Mouse (Mus musculus): Measurements from ENCODE around the gene Msrb1.
"Not testable (repeated sequence)": the region's sequence is repeated elsewhere in the genome, so short reads cannot be mapped to it uniquely, and the experiment has no call there.

Gene Msrb1

DNA sequence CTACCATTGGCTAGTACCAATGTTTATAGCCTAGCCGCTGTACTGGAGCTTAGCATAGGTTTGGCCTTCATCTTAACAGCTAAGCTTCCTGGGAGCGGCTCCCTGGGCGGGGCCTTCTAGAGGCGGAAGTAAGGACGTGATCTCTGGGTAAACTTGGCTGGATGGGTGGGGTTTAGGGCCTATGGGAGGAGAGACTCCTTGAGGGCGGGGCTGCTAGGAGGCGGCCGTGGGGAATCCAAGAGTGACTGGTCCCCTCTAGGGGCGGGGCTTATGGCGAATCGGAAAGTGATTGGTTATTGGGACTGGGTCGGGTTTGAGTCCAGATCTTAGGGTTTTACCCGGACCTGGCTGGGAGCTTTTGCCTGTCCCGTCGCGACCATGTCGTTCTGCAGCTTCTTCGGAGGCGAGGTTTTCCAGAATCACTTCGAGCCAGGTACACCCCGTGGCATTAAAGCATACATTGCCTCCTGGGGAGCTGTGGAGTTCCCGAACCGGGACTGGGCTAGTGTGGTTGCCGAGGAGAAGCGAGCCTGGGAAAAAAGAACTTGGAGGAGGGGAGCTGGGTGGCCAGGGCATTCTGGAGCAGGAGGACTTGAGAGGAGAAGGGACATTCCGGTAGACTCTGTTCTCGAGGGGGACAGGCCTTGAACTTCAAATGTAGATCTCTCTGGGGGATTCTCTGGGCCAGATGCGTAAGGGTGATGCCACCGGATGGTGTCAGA lies at the start of gene Msrb1:
Gene Msrb1, plus strand, starts transcription at position 313 of the 722 bp plus-strand sequence.
- DNase-seq (ENCODE audit: low spot score in 2 of 2): peak; percentile 96

DNA sequence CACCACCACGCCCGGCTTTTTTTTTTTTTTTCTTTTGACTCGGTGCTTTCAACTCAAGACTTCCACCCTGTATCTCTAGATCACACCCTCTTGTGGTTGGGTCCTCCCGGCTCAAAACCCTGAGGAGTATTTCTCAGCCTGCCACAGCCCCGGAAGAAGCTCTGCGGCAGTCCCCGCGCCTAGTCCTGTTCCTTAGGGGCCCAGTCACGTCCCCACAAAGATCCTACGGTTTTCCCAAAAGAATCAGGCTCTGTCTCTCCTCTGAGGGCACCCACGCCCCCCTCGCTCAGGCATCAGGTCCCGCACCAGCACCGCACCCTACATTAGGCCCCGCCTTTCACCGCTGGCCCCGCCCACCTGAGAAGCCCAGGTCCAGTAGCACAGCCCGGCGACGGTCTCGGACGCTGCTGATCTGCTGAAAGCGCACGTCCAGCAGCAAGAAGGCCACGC lies 49.3 kb upstream of the Msrb1 start:
- peak in 1 of 2 experiments; percentile 46 for DNase-seq (ENCODE audit: low spot score in 2 of 2)

DNA sequence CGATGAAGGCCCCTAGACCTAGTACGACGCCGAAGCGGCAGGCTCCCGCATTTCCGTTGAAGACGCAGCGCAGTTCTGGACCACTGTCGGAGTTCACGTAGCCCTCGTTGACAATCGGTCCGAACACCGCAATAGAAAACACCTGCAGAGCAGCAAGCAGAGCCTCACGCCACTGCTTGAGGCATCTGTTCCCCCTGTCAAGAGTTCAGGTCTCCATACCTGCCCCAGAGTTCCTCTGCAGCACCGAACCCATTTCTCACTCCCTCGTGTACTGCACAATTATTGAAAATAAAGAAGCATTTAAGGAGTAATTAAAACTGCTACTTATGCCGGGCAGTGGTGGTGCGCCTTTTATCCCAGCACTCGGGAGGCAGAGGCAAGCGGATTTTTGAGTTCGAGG lies 48.8 kb upstream of the Msrb1 start:
- DNase-seq (ENCODE audit: low spot score in 2 of 2): no peak

DNA sequence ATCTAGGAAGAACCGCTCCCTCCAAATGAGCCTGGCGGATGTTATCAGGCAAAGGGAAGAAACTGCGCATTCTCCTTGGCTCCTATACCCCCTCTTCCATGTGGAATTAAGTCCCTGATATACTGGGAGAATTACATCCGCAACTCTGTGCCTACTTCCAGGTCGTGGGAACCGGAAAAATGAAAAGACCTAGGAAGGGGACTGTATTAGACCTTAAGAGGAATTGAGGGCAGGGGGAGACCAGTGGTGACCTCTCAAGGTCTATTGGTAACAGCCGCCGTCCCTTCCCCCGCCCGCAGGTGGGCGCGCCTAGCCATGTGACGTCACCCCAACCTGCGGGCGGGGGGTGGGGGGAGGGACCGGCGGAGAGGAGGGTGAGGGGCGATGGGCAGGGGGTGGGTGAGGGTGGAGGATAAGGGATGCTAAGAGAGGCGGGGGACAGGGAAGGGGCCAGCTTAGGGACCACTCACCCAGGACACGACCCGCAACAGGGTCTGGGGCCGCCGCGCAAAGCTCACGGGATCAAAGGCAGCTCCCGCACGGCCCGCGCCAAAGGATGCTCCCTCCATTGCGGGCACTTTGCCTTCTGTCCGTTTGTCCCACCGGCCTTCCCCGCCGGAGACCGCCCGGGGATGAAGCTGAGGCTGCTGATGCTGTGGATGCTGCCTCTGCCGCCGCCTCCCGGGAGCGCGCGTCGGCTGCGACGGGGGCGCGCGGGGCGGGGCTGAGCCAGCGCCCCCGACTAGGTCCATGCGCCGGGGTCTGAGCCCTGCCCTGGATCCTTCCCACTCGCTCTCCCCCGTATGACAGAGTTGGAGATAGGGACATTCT lies 47.0 kb upstream of the Msrb1 start, which contains the start of gene Syngr3:
Gene Syngr3, minus strand, starts transcription at position 705 of the 831 bp plus-strand sequence.
- DNase-seq (ENCODE audit: low spot score in 2 of 2): peak; percentile 67 to 69

DNA sequence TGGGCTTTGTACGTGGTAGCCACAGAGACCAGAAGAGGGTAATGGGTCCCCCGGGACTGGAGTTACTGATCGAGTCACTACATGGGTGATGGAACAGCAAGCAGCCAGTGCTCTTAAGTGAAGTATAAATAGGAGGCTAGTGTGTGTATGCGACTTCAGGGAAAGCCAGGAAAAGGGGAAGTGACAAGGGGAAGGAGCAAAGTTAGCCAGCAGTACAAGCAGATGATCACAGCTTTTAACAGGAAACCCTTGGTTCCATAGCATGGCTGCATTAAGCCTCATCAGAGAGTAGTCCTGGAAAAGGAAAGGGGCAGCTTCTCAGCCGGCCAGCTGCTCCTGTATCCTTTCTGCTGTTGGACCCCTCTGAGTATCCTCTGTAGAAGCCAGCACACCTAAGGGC lies 44.1 kb upstream of the Msrb1 start:
- DNase-seq (ENCODE audit: low spot score in 2 of 2): no peak

DNA sequence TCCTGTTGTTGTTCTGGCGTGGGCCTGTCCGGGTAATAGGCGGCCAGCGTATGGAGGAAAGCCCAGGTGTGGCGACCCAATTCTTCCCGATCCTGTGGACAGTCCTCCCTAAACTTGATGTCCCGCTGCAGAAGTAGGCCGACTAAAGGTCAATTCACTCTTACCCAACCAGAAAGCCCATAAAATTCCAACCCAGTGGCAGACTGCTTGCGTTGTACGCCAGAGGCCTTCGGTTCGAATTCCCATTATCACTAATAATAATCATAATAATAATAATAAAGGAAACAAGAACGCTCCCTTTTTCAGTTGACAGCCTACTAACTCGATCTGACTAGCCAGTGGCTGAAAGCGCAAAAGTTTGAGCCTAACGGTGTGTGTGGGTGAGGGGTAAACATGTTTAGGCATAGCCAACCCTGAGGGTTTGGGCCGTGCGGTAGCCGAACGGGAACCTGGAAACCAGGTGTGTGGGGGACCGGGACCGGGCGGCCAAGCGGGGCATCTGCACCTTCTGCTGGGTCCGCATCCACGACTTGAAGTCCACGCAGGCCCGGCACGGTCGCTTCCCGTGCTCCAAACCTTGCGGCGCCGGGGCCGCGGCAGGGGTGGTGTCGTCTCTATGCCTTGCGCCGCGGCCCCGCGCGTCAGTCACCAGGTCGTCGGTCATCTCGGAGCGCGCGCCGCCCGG lies 41.0 kb upstream of the Msrb1 start:
- DNase-seq (ENCODE audit: low spot score in 2 of 2): no peak

DNA sequence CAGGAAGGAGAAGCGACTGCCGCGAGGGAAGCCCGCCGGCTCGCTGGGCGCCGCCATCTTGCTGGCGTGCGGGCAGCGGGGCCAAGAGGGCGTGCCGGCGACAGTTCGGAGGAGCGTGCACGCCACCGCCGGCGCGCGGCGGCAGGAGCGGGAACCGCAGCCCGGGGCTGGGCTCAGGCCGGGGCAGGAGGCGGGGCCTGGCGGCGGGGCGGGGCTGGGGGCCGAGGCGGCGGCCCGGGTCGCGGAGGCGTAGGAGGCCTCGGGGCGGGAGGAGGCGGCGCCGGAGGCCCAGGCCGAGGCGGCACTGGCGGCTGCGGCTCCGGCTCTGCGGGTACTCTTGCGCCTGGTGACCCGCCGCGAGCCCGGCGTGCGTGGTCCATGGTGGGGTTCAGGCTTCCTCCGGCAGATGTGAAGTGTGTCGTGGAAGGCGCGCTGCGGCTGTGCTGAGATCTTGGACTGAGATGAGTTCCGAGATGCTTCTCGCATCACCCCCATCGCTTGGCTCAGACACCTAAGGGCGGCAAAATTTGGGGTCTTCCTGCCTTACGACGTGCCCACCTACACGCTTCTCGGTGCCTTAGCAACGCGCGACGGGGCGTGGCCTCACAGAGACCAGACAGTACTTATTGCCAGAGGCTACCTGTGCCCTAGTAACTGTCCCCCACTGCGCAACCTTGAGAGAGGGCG lies 40.3 kb upstream of the Msrb1 start, which contains the start of the genes Gfer and Noxo1:
Gene Gfer, minus strand, starts transcription at position 146 of the 687 bp plus-strand sequence.
Gene Noxo1, plus strand, starts transcription at position 224 of the 687 bp plus-strand sequence.
- DNase-seq (ENCODE audit: low spot score in 2 of 2): peak; percentile 90

DNA sequence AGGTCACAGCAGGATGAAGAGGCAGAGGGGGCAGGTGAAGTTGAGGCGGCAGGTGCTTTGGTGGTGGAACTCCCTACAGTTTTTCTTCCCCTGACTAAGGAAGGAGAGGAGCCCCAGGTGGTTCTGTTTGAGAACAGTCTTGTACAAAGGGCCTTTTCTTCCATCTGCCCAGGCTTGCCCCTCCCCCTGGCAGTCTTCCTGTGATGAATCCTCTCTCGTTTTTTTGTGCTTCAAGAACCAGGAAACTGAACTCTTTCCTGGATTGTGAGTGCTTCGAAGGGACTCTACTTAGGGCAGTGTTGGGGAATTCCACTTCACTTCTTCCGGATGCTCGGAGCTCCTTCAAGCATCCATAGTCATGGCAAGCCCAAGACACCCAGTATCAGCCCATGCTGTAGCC lies 38.5 kb upstream of the Msrb1 start:
- DNase-seq (ENCODE audit: low spot score in 2 of 2): no peak

DNA sequence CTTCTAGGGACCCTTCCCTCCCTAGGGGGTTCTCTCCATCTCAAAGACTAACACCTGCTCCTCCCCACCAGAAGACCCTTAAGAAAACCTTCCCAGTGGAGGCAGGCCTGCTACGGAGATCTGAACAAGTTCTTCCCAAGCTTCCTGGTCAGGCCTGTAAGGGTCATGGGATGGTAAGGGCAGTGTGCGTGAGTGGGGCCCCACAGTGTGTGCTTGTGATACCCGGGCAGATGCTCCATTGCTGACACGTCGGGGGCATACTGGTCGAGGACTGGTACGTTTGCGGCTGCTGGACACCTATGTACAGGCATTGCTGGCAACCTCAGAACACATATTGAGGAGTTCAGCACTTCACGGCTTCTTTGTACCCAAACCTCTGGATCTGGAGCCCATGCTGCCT lies 37.7 kb upstream of the Msrb1 start:
- DNase-seq (ENCODE audit: low spot score in 2 of 2): no peak

DNA sequence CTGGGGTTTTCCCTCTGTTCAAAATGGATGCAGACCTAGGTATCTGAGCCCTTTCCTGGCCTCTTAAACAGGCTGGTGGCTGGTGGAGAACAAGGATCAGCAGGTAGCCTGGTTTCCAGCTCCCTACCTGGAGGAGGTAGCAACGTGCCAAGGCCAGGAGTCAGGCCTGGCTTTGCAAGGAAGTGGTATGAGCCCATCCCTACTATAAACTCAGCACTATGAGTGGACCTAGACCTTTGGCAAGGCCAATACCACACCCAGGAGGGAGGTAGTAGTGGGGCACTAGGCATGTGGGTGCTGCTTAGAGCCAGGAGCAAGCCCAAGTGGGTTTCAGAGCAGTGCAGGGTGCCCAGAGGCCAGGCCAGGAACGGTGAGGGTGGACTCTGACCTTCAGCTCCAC lies 37.0 kb upstream of the Msrb1 start:
- DNase-seq (ENCODE audit: low spot score in 2 of 2): no peak

DNA sequence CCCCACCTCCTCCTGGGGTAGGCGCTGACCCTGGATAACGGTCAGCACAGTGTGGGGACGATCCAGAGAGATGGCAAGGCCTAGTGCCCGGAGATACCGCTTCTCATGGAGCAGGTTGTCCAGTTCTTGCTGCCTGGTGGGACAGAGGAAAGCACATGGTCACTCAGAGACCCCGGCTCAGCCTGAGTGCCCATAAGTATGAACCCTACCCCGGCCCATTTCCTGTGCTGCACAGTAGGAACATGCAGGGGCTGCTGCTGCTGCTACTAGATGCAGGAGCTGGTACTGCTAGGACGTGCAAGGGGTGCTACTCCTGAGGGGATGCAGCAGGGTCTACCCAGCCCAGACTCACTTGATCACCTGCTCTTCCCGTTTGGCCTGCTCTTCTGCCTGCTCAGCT lies 35.2 kb upstream of the Msrb1 start:
- DNase-seq (ENCODE audit: low spot score in 2 of 2): no peak

DNA sequence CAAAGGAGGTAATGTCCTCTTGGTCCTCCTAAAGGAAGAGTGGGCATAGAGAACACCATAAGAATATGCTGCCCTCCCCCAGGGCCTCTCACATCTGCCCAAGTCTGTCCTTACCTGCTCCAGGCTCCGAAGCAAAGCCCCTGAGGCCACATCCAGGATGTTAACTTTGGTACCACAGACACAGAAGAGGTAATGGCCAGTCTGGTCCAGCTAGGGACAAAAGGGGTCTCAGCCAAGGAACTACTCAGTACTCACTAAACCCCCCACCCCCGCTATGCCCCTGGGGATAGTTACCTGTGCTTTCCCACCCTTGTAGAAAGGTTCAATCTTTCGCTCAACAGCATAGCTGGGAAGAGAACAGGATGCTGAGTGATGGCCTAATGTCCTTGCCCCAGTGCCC lies 30.6 kb upstream of the Msrb1 start:
- peak in 1 of 2 experiments; percentile 29 for DNase-seq (ENCODE audit: low spot score in 2 of 2)

DNA sequence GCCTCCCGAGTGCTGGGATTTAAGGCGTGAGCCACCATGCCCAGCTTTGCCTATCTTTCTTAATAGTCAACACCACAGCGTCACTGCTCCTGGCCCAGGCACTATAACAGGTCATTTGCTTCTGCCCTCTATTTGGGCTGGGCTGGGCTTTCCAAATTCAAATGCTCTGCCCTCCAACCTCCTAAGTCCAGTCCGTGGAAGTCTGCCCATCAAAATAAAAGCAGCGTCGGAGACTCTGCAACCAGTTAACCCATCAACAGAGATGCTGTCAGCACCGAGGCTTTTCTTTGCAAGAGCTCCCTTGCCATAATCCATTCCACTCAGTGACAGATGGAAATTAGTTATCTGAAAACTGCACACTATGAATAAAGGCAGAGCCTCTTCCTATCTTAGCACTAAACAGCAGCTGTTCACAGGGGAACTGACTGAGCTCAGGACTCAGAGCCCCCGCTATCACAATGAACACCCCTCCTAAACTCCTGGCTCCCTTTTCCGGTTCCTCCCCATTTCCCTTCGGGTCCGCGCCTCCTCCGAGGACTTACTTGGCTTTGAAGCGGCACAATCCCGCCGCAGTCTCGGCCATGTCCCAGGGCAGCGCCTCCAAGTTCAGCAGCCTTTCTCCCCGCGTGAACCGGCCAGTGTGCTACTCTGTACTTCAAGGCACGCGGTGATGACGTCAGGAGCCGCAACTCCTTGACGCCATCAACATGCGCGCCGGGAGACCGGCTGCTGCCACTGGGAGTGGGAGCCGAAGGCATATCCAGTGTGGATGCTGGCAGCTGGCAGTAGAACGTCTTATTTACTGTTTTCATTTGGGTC lies 29.3 kb upstream of the Msrb1 start, which contains the start of gene Tbl3:
Gene Tbl3, minus strand, starts transcription at position 679 of the 819 bp plus-strand sequence.
- peak; percentile 97 for DNase-seq (ENCODE audit: low spot score in 2 of 2)

DNA sequence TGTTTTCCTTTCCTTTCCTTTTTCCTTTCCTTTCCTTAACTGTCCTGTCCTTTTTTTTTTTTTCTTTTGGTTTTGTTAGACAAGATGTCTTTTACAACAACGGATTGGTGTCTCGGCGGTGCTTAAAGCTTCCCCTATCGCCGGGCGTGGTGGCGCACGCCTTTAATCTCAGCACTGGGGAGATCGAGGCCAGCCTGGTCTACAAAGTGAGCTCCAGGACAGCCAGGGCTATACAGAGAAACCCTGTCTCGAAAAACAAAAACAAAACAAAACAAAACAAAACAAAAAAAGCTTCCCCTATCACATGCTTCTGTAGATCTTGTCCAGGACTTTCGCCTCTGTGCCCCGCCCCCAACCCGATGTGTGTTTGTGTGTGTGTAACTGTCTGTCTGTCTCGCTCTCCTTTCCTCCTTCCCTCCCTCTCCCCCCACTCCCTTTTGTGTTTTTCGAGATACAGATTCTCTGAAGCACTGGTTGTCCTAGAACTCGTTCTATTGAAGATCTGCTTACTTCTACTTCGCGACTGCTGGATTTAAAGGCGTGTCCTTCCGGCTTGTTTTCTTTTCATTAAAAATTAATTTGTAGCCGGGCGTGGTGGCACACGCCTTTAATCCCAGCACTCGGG lies 28.5 kb upstream of the Msrb1 start:
- DNase-seq (ENCODE audit: low spot score in 2 of 2): no peak

DNA sequence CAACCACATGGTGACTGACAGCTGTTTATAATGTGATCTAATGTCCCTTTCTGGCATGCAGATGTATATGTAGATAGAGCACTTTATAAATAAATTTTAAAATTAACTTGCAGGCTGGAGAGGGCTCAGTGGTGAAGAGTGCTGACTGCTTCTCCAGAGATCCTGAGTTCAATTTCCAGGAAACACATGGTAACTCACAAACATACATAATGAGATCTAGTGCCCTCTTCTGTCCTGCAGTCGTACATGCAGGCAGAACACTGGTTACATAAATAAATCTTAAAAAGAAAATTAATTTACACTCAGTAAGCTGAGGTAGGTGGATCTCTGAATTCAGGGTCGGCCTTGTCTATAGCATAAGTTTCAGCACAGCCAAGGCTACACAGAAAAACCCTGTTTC lies 27.8 kb upstream of the Msrb1 start:
- DNase-seq (ENCODE audit: low spot score in 2 of 2): no peak

DNA sequence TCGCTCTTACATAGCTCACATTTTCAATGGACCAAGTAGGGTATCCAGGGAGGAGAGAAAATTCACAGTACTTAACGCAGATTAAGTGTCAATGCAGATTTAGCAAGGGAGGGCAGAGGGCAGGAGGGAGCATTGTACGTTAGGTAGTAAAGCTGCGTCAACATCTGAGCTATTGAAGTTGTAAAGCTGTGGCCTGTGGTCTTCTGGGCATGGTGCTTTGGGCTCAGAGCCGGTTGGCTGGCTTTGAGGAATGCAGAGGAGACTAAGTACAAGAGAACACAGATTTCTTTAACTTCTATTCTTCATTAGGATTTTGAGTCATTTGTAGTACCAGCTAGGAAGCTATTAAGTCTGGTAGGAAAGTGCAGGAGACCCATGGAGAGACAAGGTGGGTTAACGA lies 20.9 kb upstream of the Msrb1 start:
- DNase-seq (ENCODE audit: low spot score in 2 of 2): no peak

DNA sequence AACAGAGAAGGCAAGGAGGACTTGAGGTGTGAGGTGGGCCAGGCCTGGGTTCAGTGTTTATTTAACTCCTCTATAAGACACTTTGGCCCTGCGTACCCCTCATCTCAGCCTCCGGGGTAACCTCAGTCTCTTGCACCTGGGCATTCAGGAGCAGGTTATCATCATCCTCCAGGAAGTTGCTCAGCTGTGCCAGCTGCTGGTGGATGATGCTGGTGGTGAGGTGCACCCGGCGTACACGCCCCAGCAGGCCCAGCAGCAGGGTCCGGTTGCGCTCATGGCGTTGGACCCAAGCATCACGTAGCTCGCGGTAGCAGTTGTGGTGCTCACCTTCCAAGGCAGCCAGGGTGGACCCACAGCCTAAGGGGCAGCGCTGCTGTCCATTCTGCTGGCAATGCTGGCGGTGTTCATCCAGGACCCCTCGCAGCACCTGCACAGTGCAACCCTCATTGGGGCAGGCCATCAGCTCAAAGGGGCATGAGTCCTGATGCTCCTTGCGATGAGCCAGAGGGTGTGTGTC lies 20.2 kb upstream of the Msrb1 start:
- DNase-seq (ENCODE audit: low spot score in 2 of 2): peak in 1 of 2 experiments; percentile 35

DNA sequence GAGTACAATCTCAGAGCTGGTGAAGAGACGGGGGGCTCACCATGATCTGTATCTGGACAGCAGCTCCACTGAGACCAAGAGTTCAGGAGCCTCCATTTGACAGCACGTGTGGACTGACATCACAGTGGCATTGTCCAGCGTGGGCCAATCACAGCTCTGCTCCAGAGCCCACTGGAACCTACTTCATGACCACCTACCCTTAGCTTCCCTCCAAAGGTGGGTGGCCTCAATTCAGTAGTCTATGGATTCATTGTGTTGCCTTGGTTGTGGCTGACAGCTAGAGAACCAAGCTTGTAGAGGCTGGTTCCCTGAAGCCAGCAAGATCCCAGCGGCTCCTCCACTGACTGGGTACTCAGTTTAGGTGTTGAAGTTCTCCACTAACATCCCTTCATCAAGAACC lies 18.5 kb upstream of the Msrb1 start, which contains the start of the genes Rnf151 and Rps2:
Gene Rnf151, minus strand, starts transcription at position 121 of the 400 bp plus-strand sequence.
Gene Rps2, plus strand, starts transcription at position 174 of the 400 bp plus-strand sequence.
- no peak for DNase-seq (ENCODE audit: low spot score in 2 of 2)

DNA sequence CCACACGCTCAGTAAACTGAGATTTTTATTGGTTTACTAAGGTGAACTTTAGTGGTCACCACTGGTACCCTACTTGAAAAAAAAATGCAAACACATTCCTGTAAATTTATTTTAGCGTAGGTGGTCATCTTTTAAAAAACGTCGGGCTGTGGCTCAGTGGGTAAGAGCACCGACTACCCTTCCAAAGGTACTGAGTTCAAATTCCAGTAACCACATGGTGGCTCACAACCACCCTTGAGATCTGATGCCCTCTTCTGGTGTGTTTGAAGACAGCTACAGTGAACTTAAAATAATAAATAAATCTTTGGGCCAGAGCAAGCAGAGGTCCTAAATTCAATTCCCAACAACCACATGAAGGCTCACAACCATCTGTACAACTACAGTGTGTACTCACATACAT lies 17.5 kb upstream of the Msrb1 start:
- DNase-seq (ENCODE audit: low spot score in 2 of 2): not testable (repeated sequence)

Data from right cerebral cortex, postnatal 10 days (tissue).